Mouse (Mus musculus) lung, postnatal 10 days (tissue): ENCODE results near the gene Fcrlb.

ENCODE experiments used
- DNase-seq: peaks from one replicate; pipeline ENCODE4 v3.0.0; 2021

Gene Fcrlb

DNA sequence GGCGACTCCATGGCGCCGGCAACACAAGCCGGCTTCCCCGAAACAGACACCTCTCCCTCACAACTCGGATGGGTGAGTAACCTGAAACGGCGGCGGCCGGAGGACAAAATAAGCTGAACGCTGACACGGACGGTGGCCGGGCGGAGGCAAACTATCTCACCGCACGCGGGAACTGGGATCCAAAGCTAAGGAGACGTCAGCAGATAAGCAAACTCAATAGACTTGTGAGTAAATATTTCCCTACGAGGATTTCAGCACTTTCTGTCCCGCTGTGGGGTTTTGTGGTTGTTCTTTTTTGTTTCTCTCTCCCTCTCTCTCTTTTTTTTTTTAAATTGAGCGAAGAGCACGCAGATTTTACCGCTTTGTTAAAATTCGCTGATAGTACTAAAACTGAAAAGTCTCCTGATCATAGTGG lies 45.0 kb downstream of the Fcrlb start, which contains the start of gene Atf6:
Gene Atf6, minus strand, starts transcription at position 81 of the 415 bp plus-strand sequence.
- peak; percentile 97 for DNase-seq

DNA sequence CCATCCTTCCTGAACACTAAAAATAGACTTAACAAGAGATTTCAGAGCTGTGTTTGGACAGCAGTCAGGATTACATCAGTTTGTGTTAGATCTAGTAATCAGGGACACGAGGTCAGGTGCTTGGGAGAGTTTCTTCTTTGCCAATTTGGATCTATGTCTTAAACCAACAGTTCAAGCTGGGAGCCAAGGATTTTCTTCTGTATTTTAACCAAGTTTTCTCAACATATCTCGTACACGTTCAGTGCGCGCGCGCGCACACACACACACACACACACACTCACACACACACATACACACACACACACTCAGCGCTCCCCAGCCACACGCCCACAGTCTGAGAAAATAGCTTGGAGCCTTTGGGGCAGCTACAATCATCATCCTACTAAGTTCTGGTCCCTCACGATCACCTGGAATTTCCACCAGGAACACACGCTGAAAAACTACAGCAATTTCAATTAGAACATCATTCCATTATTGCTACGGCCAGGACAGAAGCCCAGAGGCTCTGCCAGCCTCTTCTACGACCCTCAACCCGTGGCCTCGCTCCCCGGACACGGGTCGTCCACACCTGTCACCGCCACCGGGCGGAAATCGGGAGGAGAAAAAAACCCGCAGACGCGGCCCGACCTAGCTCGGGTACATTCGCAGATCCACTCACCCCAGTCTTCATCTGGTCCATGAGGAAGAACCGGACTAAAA lies 45.6 kb downstream of the Fcrlb start:
- DNase-seq = peak; percentile 17

DNA sequence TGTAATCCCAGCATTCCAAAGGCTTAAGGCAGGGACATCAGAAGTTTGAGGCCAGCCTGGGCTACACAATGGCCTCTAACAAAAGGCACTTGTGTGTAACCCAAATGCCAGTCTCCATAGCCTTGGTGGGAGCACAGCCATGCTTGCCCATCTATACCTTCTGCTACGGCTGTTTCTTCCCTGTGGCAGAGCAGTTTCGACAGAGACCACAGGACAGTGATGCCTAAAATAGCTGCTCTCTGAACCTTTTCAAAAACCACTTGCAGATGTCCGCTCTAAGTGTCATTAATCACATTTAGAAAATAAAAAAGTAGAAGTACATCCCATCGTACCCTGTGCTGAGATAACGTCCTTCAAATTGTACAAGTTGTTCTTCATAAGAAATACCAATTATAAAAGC lies 47.3 kb downstream of the Fcrlb start:
- no peak for DNase-seq

DNA sequence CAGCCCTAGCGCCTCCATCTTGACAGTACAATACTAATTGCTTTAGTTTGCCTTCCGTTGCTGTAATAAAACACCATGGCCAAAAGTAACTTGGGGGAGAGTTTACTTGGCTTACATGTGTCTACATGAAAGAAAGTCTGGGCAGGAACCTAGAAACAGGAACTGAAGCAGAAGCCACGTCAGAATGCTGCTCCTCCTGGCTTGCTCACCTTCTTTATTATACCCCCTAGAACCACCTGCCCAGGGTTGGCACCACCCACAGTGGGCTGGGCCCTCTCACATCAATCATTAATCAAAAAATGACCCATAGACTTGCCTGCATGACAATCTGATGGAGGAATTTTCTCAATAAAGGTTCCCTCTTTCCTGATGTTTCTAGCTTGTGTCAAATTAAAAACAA lies 48.0 kb downstream of the Fcrlb start:
- no peak for DNase-seq

DNA sequence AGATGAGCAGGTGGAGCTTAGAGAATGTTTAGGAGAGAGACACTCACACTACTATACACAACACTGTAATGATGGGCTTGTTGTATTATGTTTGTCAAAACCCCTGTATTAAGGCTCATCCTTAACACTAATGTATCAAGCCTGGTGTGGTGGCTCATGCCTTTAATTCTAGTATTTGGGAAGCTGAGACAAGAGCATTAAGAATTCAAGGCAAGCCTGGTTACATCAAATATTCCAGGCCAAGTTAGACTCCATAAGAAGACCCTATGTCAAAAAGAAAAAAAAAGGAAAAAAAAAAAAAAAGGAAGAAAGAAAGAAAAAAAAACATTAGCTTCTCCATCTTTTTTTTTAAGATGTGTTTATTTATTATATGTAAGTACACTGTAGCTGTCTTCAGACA lies 48.5 kb downstream of the Fcrlb start:
- DNase-seq = no peak

DNA sequence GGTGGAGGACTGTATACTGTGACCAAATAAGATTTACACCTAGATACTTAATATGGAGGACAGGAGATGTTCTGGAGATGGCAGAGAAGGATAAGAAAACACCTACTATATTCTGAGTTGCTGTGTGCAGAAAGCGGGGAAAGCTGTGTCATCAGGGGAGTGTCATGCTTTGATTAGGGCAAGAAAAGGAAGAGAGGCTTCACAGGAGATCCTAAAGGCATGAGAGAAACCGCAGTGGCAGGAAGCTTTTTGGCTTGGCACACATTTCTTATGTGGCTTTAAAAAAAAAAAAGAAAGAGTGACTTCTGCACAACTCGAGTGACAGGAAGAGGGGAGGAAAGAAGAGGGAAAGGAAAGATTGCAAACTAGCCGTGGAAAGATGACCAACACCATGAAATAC lies 49.7 kb downstream of the Fcrlb start:
- DNase-seq = no peak

DNA sequence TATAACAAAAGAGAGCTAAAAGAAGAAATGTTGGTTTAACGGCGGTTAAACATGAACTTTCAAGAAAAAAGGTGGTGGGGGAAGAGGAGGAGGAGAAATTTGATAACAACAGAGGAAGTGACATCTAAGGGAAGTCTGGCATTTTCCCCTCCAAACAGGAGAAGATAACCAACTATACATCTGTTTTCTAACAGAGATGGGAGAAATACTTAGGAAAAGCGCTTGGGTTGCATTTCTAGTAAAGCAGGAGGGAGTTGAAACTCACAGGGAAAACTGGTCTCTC lies 50.4 kb downstream of the Fcrlb start:
- no peak for DNase-seq

DNA sequence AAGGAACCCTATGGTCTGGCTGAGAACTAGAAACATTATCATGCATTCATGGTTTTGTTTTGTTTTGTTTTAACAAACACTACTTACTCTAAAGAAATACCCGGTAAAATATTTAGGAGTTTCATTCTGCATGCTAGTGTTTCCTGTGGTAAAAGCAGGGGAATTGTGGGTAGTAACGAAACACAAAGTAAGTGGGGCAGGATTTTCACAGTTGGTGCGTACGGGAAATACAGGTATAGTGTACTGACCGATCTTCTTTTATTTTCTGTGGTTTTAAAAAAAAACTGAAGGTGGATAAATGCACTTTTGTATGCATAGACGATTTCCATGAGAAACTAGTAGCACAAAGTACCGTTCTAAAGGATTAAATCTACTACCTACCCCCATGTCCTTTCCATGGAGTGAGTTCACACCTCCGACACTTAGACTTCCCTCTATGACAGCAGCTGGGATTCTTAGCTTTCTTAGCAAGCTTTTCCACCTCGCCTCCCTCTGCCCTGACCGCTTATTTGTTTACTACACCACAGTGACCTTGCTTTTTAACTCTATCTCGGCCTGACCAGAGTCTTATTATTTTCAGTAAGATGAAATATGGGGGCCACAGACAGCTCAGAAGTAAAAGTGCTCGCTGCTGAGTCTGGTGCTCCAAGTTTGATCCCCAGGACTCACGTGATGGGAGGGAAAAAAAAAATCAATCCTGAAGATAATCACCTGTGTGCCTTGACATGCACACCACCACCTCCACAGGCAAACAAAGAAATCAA lies 50.9 kb downstream of the Fcrlb start:
- no peak for DNase-seq

DNA sequence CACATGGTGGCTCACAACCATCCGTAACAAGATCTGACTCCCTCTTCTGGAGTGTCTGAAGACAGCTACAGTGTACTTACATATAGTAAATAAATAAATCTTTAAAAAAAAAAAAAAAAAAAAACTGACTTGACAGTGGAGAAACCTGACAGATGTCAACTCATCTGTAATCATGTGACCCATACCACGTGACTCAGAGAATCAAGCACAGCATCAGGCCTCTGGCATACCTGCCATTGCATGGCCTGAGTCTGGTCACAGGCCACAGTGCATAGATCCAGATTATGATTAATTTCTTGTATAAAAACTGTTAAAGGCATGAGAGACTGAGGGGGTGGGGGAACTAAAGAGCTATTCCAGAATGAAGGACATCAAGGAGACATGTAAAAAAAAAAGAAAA lies 53.9 kb downstream of the Fcrlb start:
- DNase-seq = no peak

DNA sequence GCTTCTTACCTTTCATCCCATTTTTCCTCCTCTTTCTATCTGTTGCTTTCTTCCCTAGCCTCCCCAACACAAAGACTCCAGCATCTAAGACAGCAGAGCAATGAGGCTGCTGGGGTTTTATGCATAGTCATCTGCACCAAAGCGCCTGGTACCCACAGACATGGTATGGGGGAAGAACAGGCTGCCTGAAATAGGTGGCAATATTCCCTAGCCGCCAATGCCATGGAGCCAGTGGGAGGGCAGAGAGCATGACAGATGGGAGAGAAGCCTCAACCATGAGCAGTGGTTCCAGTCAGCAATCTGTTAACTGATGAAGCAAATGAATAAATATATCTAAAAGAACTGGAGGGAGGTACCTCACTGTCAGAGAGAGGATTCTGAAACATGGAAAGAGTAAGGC lies 55.4 kb downstream of the Fcrlb start:
- DNase-seq = no peak
